Mouse (Mus musculus) adrenal gland, postnatal 4 days (tissue): ENCODE data around the gene Tmem196. TPM values are rescaled to one million over a fixed set of nuclear protein-coding genes. Genes with fewer than 3 reads are reported as not detected.
A peak's percentile ranks its signal among the peaks of the same experiment; 100 is the strongest.

Experiments
- DNase-seq, 2 experiments: peaks; one replicate each; pipeline ENCODE4 v3.0.0; 2021 to 2022; ENCODE audit warnings: low spot score in 2 of 2, mixed read lengths in 2 of 2
- long read RNA-seq, 2 experiments: library from polyadenylated mRNA; stranded (forward); transcript quantifications; one replicate each; pipeline ENCODE4 v2.0.0; 2021
- total RNA-seq, 2 experiments: library from RNA; stranded (reverse); gene quantifications; 2 replicates each; pipeline ENCODE4 v1.2.3; 2021

Tmem196 gene
- 1 to 10 TPM; 6.1 to 7.4 TPM for total RNA-seq
- long read RNA-seq, experiment 1, partial matches to known transcripts, result 0 of 1 reads
- long read RNA-seq, experiment 1, other reads (novel, unspliced or antisense), result 0 of 1 reads
- long read RNA-seq, experiment 2, partial matches to known transcripts, result 0 of 4 reads
- long read RNA-seq, experiment 2, other reads (novel, unspliced or antisense), result 0 of 4 reads

- DNase-seq, result no peak
Observed at GRCm38 (mm10) chr12:119945589-119946310, at the start of gene Tmem196. Gene Tmem196 (plus strand): TSS chr12:119945822.

GRCm38 (mm10) chr12:119946311-119946692, 680 bp downstream of the Tmem196 start:
- DNase-seq, result no peak

GRCm38 (mm10) chr12:119957041-119957440, 11.4 kb downstream of the Tmem196 start:
- DNase-seq, result no peak

GRCm38 (mm10) chr12:119960730-119961129, 15.1 kb downstream of the Tmem196 start:
- DNase-seq, result no peak

GRCm38 (mm10) chr12:119965373-119965772, 19.8 kb downstream of the Tmem196 start:
- no peak for DNase-seq

GRCm38 (mm10) chr12:119970068-119970467, 24.4 kb downstream of the Tmem196 start:
- no peak for DNase-seq

- DNase-seq, result no peak
Observed at GRCm38 (mm10) chr12:119981731-119982130, 36.1 kb downstream of the Tmem196 start.

- DNase-seq, result no peak
Observed at GRCm38 (mm10) chr12:119998267-119998666, 52.6 kb downstream of the Tmem196 start.

GRCm38 (mm10) chr12:120004280-120004679, 58.7 kb downstream of the Tmem196 start:
- DNase-seq, result no peak

GRCm38 (mm10) chr12:120014768-120015167, 69.1 kb downstream of the Tmem196 start:
- DNase-seq, result no peak

- no peak for DNase-seq
Observed at GRCm38 (mm10) chr12:120015201-120015600, 69.6 kb downstream of the Tmem196 start.

GRCm38 (mm10) chr12:120028089-120028959, 82.7 kb downstream of the Tmem196 start:
- peak in 1 of 2 experiments; percentile 9 for DNase-seq
